Mouse (Mus musculus): ENCODE measurements around the gene Prss48. TPM values are rescaled to one million over a fixed set of nuclear protein-coding genes. Genes with fewer than 3 reads are reported as not detected.

Gene Prss48
- polyA plus RNA-seq, 1 experiment from 2014 or later = 0.30 TPM

DNA sequence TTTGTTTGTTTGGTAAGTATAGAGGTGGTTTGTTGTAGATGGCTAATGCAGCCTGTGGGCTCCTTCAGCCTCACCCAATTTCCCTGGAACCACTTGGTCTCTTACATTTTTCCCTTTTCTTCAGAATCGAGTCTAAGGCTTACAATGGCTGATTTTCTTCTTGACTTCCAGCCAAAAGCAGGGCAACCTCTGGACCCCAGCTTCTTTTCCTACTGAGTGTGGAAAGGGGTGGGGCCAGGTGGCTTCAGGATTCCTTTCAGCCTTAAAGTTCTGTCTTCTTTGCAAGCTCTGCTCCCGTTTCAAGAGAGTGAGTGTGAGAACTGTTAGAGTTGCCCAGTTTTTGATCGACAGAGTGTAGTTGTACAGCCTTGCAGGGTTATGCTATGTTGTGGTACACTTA is 9.5 kb upstream of the Prss48 start:
- 67% methylated on average over 3 of the region's 3 CpGs for whole genome bisulfite sequencing

DNA sequence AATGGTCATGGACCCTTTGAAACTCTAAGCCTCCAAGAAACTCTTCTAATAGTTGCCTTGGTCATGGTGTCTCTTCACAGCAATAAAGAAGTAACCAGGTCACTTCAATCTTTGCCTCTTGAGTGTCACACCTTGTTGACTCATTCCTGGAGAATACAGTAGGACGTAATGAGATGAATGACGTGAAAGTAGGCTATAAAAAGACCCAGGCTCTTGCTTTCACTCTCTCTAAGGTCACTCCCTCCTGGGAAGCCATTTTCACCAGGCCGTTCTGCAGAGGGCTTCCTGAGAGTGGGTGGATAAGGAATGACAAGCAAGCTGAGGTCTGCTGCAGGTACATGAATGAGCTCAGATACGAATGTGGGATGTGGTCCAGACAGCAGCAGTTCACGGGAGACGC is 9.1 kb upstream of the Prss48 start:
- DNase-seq (ENCODE audit: low spot score) (no peak), ATAC-seq (replicated peaks; ENCODE audit: low FRiP score) (no peak)
- no peak overlapping the region for H3K9ac ChIP-seq (ENCODE audit: low read depth, low read length)
- H3K27me3 ChIP-seq (replicated peaks; ENCODE audit: control insufficient read depth, insufficient read depth, low read length) = no peaks in the 10 kb centered on the region
- H3K4me2 ChIP-seq = no peak overlapping the region
- H3K36me3 ChIP-seq (ENCODE audit: control insufficient read depth, insufficient read depth, low read length) = no peaks in the 10 kb centered on the region
- H3K4me3 ChIP-seq (ENCODE audit: low read depth, low read length) = no peak overlapping the region
- no peaks in the 10 kb centered on the region for H3K9me3 ChIP-seq (ENCODE audit: control insufficient read depth, low read length)
- no peaks in the 10 kb centered on the region; the same call in 1 of the 2 replicates for H3K4me1 ChIP-seq (replicated peaks; ENCODE audit: control insufficient read depth, insufficient read depth, low read length)
- H3K27ac ChIP-seq (ENCODE audit: low read depth, low read length) = no peak overlapping the region
- 72% methylated on average over 6 of the region's 6 CpGs for WGBS

More for the DNA sequence above, 9.5 kb upstream of the Prss48 start:
- Histone ChIP-seq H3K4me1 (replicated peaks; ENCODE audit: control insufficient read depth, insufficient read depth, low read length) (no peaks in the 10 kb centered on the region; the same call in 1 of the 2 replicates), H3K27ac (ENCODE audit: low read depth, low read length) (no peak overlapping the region), H3K9me3 (ENCODE audit: control insufficient read depth, low read length) (no peaks in the 10 kb centered on the region), H3K36me3 (ENCODE audit: control insufficient read depth, insufficient read depth, low read length) (no peaks in the 10 kb centered on the region), H3K27me3 (replicated peaks; ENCODE audit: control insufficient read depth, insufficient read depth, low read length) (no peaks in the 10 kb centered on the region), H3K4me3 (ENCODE audit: low read depth, low read length) (no peak overlapping the region), H3K9ac (ENCODE audit: low read depth, low read length) (no peak overlapping the region), H3K4me2 (no peak overlapping the region)
- no peak for DNase-seq (ENCODE audit: low spot score)
- ATAC-seq (replicated peaks; ENCODE audit: low FRiP score) = no peak

DNA sequence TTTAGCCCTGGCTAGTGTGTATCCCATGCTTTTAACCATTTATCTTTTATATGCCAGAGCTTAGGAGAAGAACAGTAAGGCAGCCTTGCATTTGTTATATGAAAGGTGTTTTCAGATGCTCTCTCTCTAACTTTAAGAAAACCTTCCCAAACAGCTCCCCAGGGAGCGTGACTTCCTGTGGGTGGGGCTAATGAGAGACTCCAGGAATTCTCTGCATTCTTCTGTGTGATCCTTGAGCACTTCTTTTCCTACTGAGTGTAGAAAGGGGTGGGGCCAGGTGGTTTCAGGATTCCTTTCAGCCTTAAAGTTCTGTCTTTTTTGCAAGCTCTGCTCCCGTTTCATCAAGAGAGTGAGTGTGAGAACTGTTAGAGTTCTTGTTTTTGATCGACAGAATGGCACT is 8.3 kb upstream of the Prss48 start:
- Histone ChIP-seq H3K36me3 (ENCODE audit: control insufficient read depth, insufficient read depth, low read length) (no peaks in the 10 kb centered on the region), H3K4me3 (ENCODE audit: low read depth, low read length) (no peak overlapping the region), H3K4me1 (replicated peaks; ENCODE audit: control insufficient read depth, insufficient read depth, low read length) (no peaks in the 10 kb centered on the region; the same call in 1 of the 2 replicates), H3K27me3 (replicated peaks; ENCODE audit: control insufficient read depth, insufficient read depth, low read length) (no peaks in the 10 kb centered on the region), H3K27ac (ENCODE audit: low read depth, low read length) (no peak overlapping the region), H3K4me2 (no peak overlapping the region), H3K9me3 (ENCODE audit: control insufficient read depth, low read length) (no peaks in the 10 kb centered on the region), H3K9ac (ENCODE audit: low read depth, low read length) (no peak overlapping the region)
- 70% methylated on average over 3 of the region's 3 CpGs for WGBS
- no peak for DNase-seq (ENCODE audit: low spot score)
- ATAC-seq (replicated peaks; ENCODE audit: low FRiP score) = no peak

DNA sequence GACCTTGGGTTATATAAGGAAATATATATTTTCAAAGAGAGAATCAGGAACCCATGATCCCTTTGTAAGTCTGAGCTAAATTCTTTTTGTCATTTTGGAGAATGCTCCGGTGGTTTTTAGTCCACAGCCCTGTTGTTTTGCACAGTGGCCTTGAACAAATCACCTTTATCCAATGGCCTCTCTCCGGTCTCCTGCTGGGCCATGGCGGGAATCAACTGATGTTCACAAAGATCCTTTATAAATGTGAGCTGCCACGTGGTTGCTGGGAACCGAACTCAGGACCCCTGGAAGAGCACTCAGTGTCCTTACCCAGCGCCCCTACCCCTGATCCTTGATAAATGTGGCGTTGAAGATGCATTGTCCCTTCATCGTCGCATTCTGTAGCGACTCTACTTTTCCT is 2.5 kb upstream of the Prss48 start:
- H3K4me3 ChIP-seq (ENCODE audit: low read depth, low read length) = no peak overlapping the region
- H3K27ac ChIP-seq (ENCODE audit: low read depth, low read length) = no peak overlapping the region
- 91% methylated on average over 10 of the region's 10 CpGs for WGBS
- peaks cover 3% of the 10 kb centered on the region for H3K4me1 ChIP-seq (replicated peaks; ENCODE audit: control insufficient read depth, insufficient read depth, low read length)
- H3K4me2 ChIP-seq = no peak overlapping the region
- H3K9me3 ChIP-seq (ENCODE audit: control insufficient read depth, low read length) = no peaks in the 10 kb centered on the region
- H3K9ac ChIP-seq (ENCODE audit: low read depth, low read length) = no peak overlapping the region
- no peak for DNase-seq (ENCODE audit: low spot score)
- H3K36me3 ChIP-seq (ENCODE audit: control insufficient read depth, insufficient read depth, low read length) = no peaks in the 10 kb centered on the region
- no peak for ATAC-seq (replicated peaks; ENCODE audit: low FRiP score)
- H3K27me3 ChIP-seq (replicated peaks; ENCODE audit: control insufficient read depth, insufficient read depth, low read length) = no peaks in the 10 kb centered on the region

DNA sequence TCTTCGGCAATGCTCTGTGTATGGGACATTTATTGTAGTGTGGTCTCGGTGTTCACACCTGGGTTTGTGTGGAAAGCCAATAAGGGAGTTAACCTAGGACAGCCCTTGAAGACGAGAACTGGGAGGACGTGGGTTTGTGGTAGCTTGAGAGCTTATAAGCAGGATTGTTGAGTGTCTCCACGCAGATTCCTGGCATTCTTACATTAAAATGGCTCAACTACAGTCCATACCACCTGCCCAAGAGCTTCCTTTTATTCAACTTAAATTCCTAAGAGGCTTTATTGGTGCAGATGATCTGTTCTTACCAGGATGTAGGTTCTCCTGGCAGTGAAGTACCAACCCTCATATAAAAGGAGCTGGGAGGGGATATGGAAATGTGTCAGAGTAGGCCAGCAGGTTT is 649 bp upstream of the Prss48 start:
- Histone ChIP-seq H3K9me3 (ENCODE audit: control insufficient read depth, low read length) (no peaks in the 10 kb centered on the region), H3K9ac (ENCODE audit: low read depth, low read length) (no peak overlapping the region), H3K4me1 (replicated peaks; ENCODE audit: control insufficient read depth, insufficient read depth, low read length) (peaks cover 3% of the 10 kb centered on the region), H3K4me3 (ENCODE audit: low read depth, low read length) (no peak overlapping the region), H3K4me2 (no peak overlapping the region), H3K27me3 (replicated peaks; ENCODE audit: control insufficient read depth, insufficient read depth, low read length) (no peaks in the 10 kb centered on the region), H3K27ac (ENCODE audit: low read depth, low read length) (no peak overlapping the region), H3K36me3 (ENCODE audit: control insufficient read depth, insufficient read depth, low read length) (no peaks in the 10 kb centered on the region)
- ATAC-seq (replicated peaks; ENCODE audit: low FRiP score) = no peak
- 85% methylated on average over 5 of the region's 5 CpGs for WGBS
- DNase-seq (ENCODE audit: low spot score) = no peak

DNA sequence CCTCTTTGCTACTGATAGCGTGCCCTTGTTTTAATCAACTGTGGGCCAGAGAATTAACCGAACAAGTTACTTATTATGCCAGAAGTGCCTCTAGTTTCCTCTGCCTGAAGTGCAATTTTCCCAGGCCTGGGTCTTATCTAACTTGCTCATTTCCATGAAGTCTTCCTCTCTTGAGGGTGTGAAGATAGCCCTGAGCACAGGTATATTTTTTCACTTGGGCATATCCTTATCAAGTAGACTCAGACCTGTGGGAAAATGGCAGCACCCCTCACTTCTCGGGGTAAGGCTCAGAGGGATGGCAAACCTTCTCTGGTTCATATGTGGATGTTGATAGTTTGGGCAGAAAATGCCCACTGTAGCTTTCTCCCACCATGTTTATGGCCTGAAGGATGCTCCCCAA is 1.0 kb downstream of the Prss48 start:
- Histone ChIP-seq H3K27me3 (replicated peaks; ENCODE audit: control insufficient read depth, insufficient read depth, low read length) (no peaks in the 10 kb centered on the region), H3K4me3 (ENCODE audit: low read depth, low read length) (no peak overlapping the region), H3K27ac (ENCODE audit: low read depth, low read length) (no peak overlapping the region), H3K9me3 (ENCODE audit: control insufficient read depth, low read length) (no peaks in the 10 kb centered on the region), H3K9ac (ENCODE audit: low read depth, low read length) (no peak overlapping the region), H3K36me3 (ENCODE audit: control insufficient read depth, insufficient read depth, low read length) (no peaks in the 10 kb centered on the region), H3K4me2 (no peak overlapping the region), H3K4me1 (replicated peaks; ENCODE audit: control insufficient read depth, insufficient read depth, low read length) (peaks cover 3% of the 10 kb centered on the region)
- DNase-seq (ENCODE audit: low spot score) (no peak), ATAC-seq (replicated peaks; ENCODE audit: low FRiP score) (peak; percentile 77)
- WGBS = 62% methylated on average over 3 of the region's 3 CpGs

DNA sequence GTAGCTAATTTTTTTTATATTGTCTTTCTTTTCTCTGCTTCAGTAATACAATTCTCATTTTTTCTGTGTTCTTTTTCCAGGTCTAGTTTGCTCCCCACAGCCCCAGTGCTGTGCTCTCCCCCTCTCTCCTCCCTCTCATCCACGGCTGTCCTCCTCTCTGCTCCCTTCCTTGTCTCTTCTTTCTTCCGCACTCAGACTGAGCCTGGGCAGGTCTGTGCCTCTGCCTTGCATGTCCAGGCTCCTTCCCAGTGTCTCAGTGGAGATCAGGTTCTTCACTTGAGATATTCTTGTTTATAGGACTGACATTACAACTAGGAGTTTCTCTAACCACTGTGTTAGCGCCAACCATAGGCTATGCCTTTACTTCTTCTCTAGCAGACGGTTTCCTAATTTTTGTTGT is 7.6 kb downstream of the Prss48 start:
- WGBS = 80% methylated on average over 4 of the region's 4 CpGs
- Histone ChIP-seq H3K9ac (ENCODE audit: low read depth, low read length) (no peak overlapping the region), H3K4me3 (ENCODE audit: low read depth, low read length) (no peak overlapping the region), H3K9me3 (ENCODE audit: control insufficient read depth, low read length) (no peaks in the 10 kb centered on the region), H3K4me2 (no peak overlapping the region), H3K27me3 (replicated peaks; ENCODE audit: control insufficient read depth, insufficient read depth, low read length) (no peaks in the 10 kb centered on the region), H3K4me1 (replicated peaks; ENCODE audit: control insufficient read depth, insufficient read depth, low read length) (peaks cover 29% of the 10 kb centered on the region), H3K36me3 (ENCODE audit: control insufficient read depth, insufficient read depth, low read length) (no peaks in the 10 kb centered on the region), H3K27ac (ENCODE audit: low read depth, low read length) (no peak overlapping the region)
- DNase-seq (ENCODE audit: low spot score) = no peak
- no peak for ATAC-seq (replicated peaks; ENCODE audit: low FRiP score)

DNA sequence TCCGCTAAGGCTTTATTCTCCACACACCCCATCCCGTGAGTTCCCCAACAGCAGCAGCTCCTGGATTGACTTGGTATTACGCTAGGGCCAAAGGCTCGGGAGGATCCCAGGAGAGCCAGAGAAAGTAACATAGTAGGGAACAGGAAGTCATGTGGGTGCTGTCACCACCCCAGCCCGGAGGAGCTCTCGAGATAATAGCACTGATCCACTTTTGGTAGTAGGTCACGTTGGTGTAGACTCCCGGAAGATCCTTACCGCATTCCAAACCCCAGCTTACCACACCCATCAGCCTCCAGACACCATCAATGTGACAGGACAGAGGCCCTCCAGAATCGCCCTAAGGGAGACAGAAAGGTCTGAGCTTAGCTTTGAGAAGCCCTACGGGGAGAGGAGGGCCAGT is 8.5 kb downstream of the Prss48 start:
- no peak overlapping the region for H3K9ac ChIP-seq (ENCODE audit: low read depth, low read length)
- H3K4me3 ChIP-seq (ENCODE audit: low read depth, low read length) = no peak overlapping the region
- DNase-seq (ENCODE audit: low spot score) = no peak
- ATAC-seq (replicated peaks; ENCODE audit: low FRiP score) = no peak
- peaks cover 30% of the 10 kb centered on the region for H3K4me1 ChIP-seq (replicated peaks; ENCODE audit: control insufficient read depth, insufficient read depth, low read length)
- H3K27me3 ChIP-seq (replicated peaks; ENCODE audit: control insufficient read depth, insufficient read depth, low read length) = no peaks in the 10 kb centered on the region
- WGBS = 46% methylated on average over 11 of the region's 11 CpGs
- peak overlapping the region; percentile 35 for H3K4me2 ChIP-seq
- H3K36me3 ChIP-seq (ENCODE audit: control insufficient read depth, insufficient read depth, low read length) = no peaks in the 10 kb centered on the region
- no peaks in the 10 kb centered on the region for H3K9me3 ChIP-seq (ENCODE audit: control insufficient read depth, low read length)
- no peak overlapping the region for H3K27ac ChIP-seq (ENCODE audit: low read depth, low read length)

DNA sequence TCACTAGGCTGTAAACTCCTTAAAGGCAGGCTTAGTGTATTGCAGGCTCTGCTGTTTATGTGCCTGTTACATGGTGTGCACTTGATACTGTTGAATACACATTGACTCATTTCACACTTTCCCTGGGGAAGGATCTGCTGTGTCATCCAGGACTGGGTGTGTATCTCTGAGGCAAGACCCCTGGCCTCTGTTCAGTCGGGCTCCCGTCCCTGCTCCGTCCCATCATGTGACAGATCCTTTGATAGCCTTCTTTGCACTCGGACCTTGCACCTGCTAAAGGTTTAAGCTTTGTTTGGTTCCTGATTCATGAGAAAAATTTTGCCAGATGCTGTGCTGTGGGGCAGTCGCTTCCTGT is 10.5 kb downstream of the Prss48 start:
- H3K9ac ChIP-seq (ENCODE audit: low read depth, low read length) = peak overlapping the region; percentile 62
- H3K27me3 ChIP-seq (replicated peaks; ENCODE audit: control insufficient read depth, insufficient read depth, low read length) = no peaks in the 10 kb centered on the region
- H3K9me3 ChIP-seq (ENCODE audit: control insufficient read depth, low read length) = no peaks in the 10 kb centered on the region
- ATAC-seq (replicated peaks; ENCODE audit: low FRiP score) = peak; percentile 87
- WGBS = 43% methylated on average over 5 of the region's 5 CpGs
- H3K4me2 ChIP-seq = peak overlapping the region; percentile 53
- peak; percentile 39 for DNase-seq (ENCODE audit: low spot score)
- H3K36me3 ChIP-seq (ENCODE audit: control insufficient read depth, insufficient read depth, low read length) = no peaks in the 10 kb centered on the region
- H3K4me1 ChIP-seq (replicated peaks; ENCODE audit: control insufficient read depth, insufficient read depth, low read length) = peaks cover 30% of the 10 kb centered on the region
- 0 out of 2 replicates have a peak overlapping the region, but pooled peaks have one; percentile 12 for H3K4me3 ChIP-seq (ENCODE audit: low read depth, low read length)
- peak overlapping the region; percentile 87 for H3K27ac ChIP-seq (ENCODE audit: low read depth, low read length)
